Mouse (Mus musculus) monocyte, adult 5-6 weeks (primary cell): ENCODE data around the gene Nsa2. TPM values are rescaled to one million over a fixed set of nuclear protein-coding genes. Genes with fewer than 3 reads are reported as not detected.

ENCODE experiments used
- ATAC-seq: fragments of 153-309, 156-312 bp; replicated peaks from 2 replicates; pipeline ENCODE4 v1.8.0; 2017; ENCODE audit warnings: mild to moderate bottlenecking; ENCODE audit not compliant: low TSS enrichment, insufficient number of reproducible peaks, severe bottlenecking, poor library complexity, low FRiP score
- total RNA-seq: library from RNA; stranded (forward); fragments of 200-1000, 200-491, 200-594 nt; gene quantifications from 3 replicates; pipeline ENCODE4 v1.2.3, GENCODE M21; 2017

Nsa2 gene
- total RNA-seq, 1 experiment from 2014 or later: 450 TPM

GRCm38 (mm10) chr13:97099187-97099852, 38.4 kb downstream of the Nsa2 start, which contains the start of gene Gm6169:
Gm6169 (minus strand) TSS chr13:97099237.
- no peak; the same call in 1 of the 2 replicates for ATAC-seq

GRCm38 (mm10) chr13:97095726-97096125, 42.0 kb downstream of the Nsa2 start:
- ATAC-seq: no peak

- no peak for ATAC-seq
Observed at GRCm38 (mm10) chr13:97088183-97088582, 49.6 kb downstream of the Nsa2 start.

GRCm38 (mm10) chr13:97087421-97087820, 50.3 kb downstream of the Nsa2 start:
- ATAC-seq: no peak

- no peak for ATAC-seq
Observed at GRCm38 (mm10) chr13:97086316-97086715, 51.4 kb downstream of the Nsa2 start.

- no peak for ATAC-seq
Observed at GRCm38 (mm10) chr13:97082432-97082831, 55.3 kb downstream of the Nsa2 start.

GRCm38 (mm10) chr13:97080615-97081014, 57.1 kb downstream of the Nsa2 start:
- no peak for ATAC-seq

- ATAC-seq: no peak
Observed at GRCm38 (mm10) chr13:97080201-97080600, 57.5 kb downstream of the Nsa2 start.

Other genes with a start within 250 kb of the Nsa2 start
- gene Gcnt4, start 213.2 kb downstream of the Nsa2 start, total RNA-seq: not detected in 3 replicates
- not detected in 3 replicates for gene 1700029F12Rik, start 103.6 kb downstream of the Nsa2 start, total RNA-seq
- 0.10 to 0.64 TPM (median 0.19 TPM) in 3 replicates for gene Fam169a, start 70.7 kb downstream of the Nsa2 start, total RNA-seq
- gene Gm6169, start 38.7 kb downstream of the Nsa2 start, total RNA-seq: 1.2 to 5.6 TPM (median 1.3 TPM) in 3 replicates
- gene Gfm2, start within 50 bp of the Nsa2 start, total RNA-seq: 17.4 to 58.4 TPM (median 36.9 TPM) in 3 replicates
- gene Hexb, start 60.4 kb upstream of the Nsa2 start, total RNA-seq: 72.1 to 103 TPM (median 100 TPM) in 3 replicates
- gene Enc1, start 103.2 kb upstream of the Nsa2 start, total RNA-seq: 4.6 to 13.6 TPM (median 6.6 TPM) in 3 replicates